Mouse (Mus musculus) intestine, postnatal 0 days (tissue): ENCODE measurements around the gene Ttc37. TPM values are rescaled to one million over a fixed set of nuclear protein-coding genes. Genes with fewer than 3 reads are reported as not detected.

Source experiments
- ATAC-seq: fragments of 200-750 bp; cut with Nextera tagmentation; 2 replicates; pipeline ENCODE4 v1.8.0; 2017; ENCODE audit warnings: mild to moderate bottlenecking, moderate TSS enrichment, moderate library complexity
- H3K27ac ChIP-seq: fragments of 300-500 bp; sonication (generic); 2 replicates; pipeline ENCODE4 v1.5.1; 2014; ENCODE audit warnings: mild to moderate bottlenecking, low read depth, low read length, moderate library complexity
- H3K27me3 ChIP-seq: fragments of 300-500 bp; sonication (generic); replicated peaks from 2 replicates; pipeline ENCODE4 v1.6.1; 2014; ENCODE audit warnings: low read length, mixed read lengths; ENCODE audit not compliant: control insufficient read depth, insufficient read depth
- H3K36me3 ChIP-seq: fragments of 300-500 bp; sonication (generic); 2 replicates; pipeline ENCODE4 v1.6.1; 2014; ENCODE audit warnings: mild to moderate bottlenecking, moderate library complexity; ENCODE audit not compliant: control insufficient read depth, insufficient read depth
- H3K4me1 ChIP-seq: fragments of 300-500 bp; sonication (generic); replicated peaks from 2 replicates; pipeline ENCODE4 v1.6.1; 2014; ENCODE audit warnings: antibody characterized with exemption, low read length, mixed read lengths; ENCODE audit not compliant: control insufficient read depth, insufficient read depth
- H3K4me2 ChIP-seq: fragments of 300-500 bp; sonication (generic); replicated peaks from 2 replicates; pipeline ENCODE4 v1.6.1; 2014; ENCODE audit warnings: low read depth, mild to moderate bottlenecking, moderate library complexity
- H3K4me3 ChIP-seq: fragments of 300-500 bp; sonication (generic); 2 replicates; pipeline ENCODE4 v1.5.1; 2014; ENCODE audit warnings: low read depth, low read length
- H3K9ac ChIP-seq: fragments of 300-500 bp; sonication (generic); 2 replicates; pipeline ENCODE4 v1.6.1; 2014; ENCODE audit warnings: mild to moderate bottlenecking, low read depth, low read length
- H3K9me3 ChIP-seq: fragments of 300-500 bp; sonication (generic); 2 replicates; pipeline ENCODE4 v1.6.1; 2016; ENCODE audit warnings: mixed run types; ENCODE audit not compliant: control insufficient read depth
- CTCF ChIP-seq: sonication (generic); IDR thresholded peaks from 2 replicates; pipeline ENCODE4 v1.5.1; 2016; ENCODE audit warnings: low read depth, mild to moderate bottlenecking, control low read depth, antibody characterized with exemption, moderate library complexity
- WGBS: fragments of 180-500 bp; shearing (Covaris S2); extraction: QIAGEN DNeasy Blood & Tissue Kit; methylation state at CpG from one replicate; pipeline ENCODE4 v1.1.7; 2014; 5-methylcytosine and 5-hydroxymethylcytosine counted together
- polyA plus RNA-seq: library from polyadenylated mRNA; unstranded; fragments of >200 nt; fragmentation: Nextera tagmentation; extraction: Ambion mirVana; gene quantifications from 2 replicates; pipeline ENCODE4 v1.2.1, GENCODE M21; 2015

Gene Ttc37
- polyA plus RNA-seq, 1 experiment from 2014 or later, result 4.0 TPM

DNA sequence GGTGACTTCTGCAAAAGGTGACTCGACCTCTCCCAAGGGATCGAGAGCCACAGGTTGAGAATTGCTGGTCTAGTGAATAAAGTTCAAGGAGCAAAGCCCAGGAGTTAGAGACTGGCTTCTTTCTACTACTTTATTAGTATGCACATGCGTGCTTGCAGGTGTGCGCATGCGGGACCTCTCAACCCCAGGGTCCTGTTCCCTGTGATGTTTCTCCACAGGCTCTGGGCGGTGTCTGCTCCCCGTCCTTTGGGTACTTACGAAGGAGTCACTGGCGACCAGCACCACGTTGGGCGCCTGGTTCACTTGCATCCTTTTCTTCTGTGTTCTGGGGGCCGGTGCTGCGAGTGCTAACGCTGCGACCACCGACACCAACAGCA lies 430 bp upstream of the Ttc37 start:
- 3% methylated on average over 16 of the region's 16 CpGs for WGBS
- Histone ChIP-seq H3K4me3 (peak overlapping the region; percentile 75), H3K27ac (peak overlapping the region; percentile 41; the same call in 1 of the 2 replicates), H3K9me3 (no peaks in the 10 kb centered on the region), H3K4me1 (no peaks in the 10 kb centered on the region), H3K36me3 (no peaks in the 10 kb centered on the region), H3K9ac (peak overlapping the region; percentile 40; the same call in 1 of the 2 replicates), H3K27me3 (no peaks in the 10 kb centered on the region), H3K4me2 (peak overlapping the region; percentile 71)
- peak; percentile 78 for ATAC-seq
- no peak for TF ChIP-seq CTCF

DNA sequence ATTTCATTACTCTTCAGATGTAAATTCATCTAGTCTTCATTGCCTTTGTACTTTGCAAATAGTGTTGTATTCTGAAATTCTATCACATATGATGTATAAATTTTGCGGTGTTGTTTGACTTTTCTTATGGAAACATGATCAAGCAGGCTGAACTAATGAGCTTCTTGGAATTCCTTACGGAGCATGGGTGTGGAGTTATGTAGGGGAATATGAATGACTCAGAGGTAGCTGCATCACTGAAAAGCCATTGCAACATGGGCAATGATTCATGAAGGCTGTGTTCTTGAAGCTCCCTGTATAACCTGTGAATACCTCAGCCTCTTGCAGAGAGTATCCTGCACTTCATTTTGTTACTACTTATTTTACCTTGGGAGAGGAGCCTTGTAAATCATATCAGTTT lies 3.5 kb downstream of the Ttc37 start:
- H3K27ac ChIP-seq, result no peak overlapping the region
- no peak overlapping the region for H3K4me2 ChIP-seq
- ATAC-seq, result no peak
- no peak overlapping the region for H3K9ac ChIP-seq
- H3K36me3 ChIP-seq, result 0 out of 2 replicates have a peak, but pooled peaks cover 6% of the 10 kb centered on the region
- no peaks in the 10 kb centered on the region for H3K4me1 ChIP-seq
- no peak overlapping the region for H3K4me3 ChIP-seq
- WGBS, result 85% methylated on average over 2 of the region's 2 CpGs
- TF ChIP-seq CTCF, result no peak
- no peaks in the 10 kb centered on the region for H3K27me3 ChIP-seq
- no peaks in the 10 kb centered on the region for H3K9me3 ChIP-seq

DNA sequence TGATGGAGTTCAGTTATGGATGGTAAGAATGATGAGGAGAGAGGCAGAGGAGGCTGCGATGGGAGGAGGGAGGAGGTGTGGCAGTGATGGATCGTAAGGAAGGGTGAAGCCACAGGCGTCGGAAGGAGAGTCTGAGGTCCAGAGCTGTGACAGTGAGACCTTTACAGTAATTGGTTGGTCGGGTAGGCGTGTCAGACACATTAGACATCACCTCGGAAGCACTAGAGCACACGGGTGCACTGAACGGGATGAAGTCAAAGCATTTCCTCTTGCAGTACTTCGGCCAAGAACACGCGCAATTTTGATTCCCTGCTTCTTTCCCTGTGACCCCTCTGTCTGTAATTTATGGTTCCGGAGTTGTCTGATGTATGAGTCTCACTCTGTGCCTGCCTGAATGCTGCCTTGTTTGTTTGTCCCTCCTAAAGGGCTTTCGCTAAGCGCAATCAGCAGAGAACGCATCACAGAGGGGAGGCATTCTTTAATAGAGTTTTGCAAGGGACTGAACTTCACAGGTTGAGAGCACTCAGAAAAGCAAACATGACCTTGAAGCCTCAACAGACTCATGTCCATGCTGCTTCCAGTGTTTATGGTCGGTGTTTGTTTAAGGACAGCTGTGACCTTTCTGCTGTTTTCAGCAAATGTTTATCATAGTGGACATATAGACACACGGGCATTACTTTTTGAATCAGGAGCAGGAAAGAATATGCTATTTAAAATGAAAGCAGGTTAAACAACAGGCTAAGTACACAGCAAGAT lies 10.7 kb downstream of the Ttc37 start:
- ATAC-seq, result no peak
- TF ChIP-seq CTCF, result no peak
- H3K36me3 ChIP-seq, result peaks cover 37% of the 10 kb centered on the region
- H3K9ac ChIP-seq, result no peak overlapping the region
- H3K4me1 ChIP-seq, result no peaks in the 10 kb centered on the region
- no peak overlapping the region for H3K4me2 ChIP-seq
- H3K27me3 ChIP-seq, result no peaks in the 10 kb centered on the region
- WGBS, result 80% methylated on average over 18 of the region's 18 CpGs
- no peaks in the 10 kb centered on the region for H3K9me3 ChIP-seq
- no peak overlapping the region for H3K27ac ChIP-seq
- H3K4me3 ChIP-seq, result no peak overlapping the region

DNA sequence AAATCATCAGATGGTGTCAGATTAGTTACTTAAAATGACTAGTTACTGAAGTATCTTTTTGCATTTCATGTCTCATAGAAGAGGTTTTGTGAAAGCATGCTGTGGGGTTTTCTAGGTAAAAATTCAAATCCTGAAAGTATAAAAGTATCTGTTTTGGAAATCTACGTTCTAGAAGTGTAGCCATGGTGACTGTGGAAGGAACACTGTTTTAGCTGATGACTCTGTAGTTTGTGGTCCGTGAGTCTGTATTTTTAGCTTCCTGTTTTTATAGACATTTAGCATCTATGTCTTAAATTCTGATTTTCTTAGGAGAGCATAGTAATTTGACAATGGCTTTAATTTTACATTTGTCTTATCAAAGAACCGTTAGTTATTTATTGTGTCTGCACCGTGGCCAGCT lies 30.3 kb downstream of the Ttc37 start:
- Histone ChIP-seq H3K4me2 (no peak overlapping the region), H3K4me3 (no peak overlapping the region), H3K36me3 (peaks cover 66% of the 10 kb centered on the region), H3K27me3 (no peaks in the 10 kb centered on the region), H3K9ac (no peak overlapping the region), H3K4me1 (no peaks in the 10 kb centered on the region), H3K27ac (no peak overlapping the region), H3K9me3 (no peaks in the 10 kb centered on the region)
- ATAC-seq, result no peak
- no peak for TF ChIP-seq CTCF
- 91% methylated on average over 4 of the region's 4 CpGs for WGBS

DNA sequence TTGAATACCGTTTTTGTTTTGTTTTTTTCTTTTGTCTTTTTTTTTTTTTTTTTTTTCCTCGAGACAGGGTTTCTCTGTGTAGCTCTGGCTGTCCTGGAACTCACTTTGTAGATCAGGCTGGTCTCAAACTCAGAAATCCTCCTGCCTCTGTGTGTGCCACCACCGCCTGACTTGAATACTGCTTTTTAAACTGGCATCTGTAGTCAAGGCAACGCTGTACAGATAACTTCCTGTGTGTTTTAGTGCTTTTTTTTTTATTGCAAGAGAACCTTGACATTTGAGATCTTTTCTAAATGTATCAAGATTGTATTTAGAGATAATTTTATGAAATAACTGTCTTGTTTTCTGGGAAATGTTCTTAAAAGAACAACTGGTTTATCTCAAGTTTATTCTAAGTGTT lies 33.9 kb downstream of the Ttc37 start:
- no peak for TF ChIP-seq CTCF
- no peak overlapping the region for H3K9ac ChIP-seq
- no peaks in the 10 kb centered on the region for H3K4me1 ChIP-seq
- H3K4me2 ChIP-seq, result no peak overlapping the region
- H3K36me3 ChIP-seq, result peaks cover 63% of the 10 kb centered on the region
- no peak for ATAC-seq
- no peaks in the 10 kb centered on the region for H3K9me3 ChIP-seq
- H3K27me3 ChIP-seq, result no peaks in the 10 kb centered on the region
- no peak overlapping the region for H3K4me3 ChIP-seq
- WGBS, result 87% methylated on average over 4 of the region's 4 CpGs
- no peak overlapping the region for H3K27ac ChIP-seq

DNA sequence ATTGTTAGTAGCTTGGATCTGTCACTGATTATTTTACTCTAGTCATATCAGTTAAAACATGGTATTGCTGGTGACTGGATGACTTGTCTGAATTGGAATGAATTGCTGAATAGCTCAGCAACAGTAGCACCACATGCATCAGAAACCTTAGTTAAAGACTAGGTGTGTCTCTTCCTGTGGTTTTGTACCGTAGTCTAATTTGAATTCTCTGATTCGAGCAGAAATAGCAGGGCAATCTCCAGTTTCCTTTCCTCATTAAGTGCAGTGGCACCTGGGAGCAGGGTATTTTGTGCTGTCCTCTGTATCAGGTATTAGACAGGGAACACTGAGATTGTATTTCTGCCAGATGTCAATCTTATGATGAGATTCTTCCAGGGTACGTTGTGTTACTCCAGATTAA lies 40.3 kb downstream of the Ttc37 start:
- no peaks in the 10 kb centered on the region for H3K9me3 ChIP-seq
- no peak for ATAC-seq
- peaks cover 34% of the 10 kb centered on the region for H3K36me3 ChIP-seq
- H3K9ac ChIP-seq, result no peak overlapping the region
- no peaks in the 10 kb centered on the region for H3K27me3 ChIP-seq
- H3K4me1 ChIP-seq, result no peaks in the 10 kb centered on the region
- H3K4me2 ChIP-seq, result no peak overlapping the region
- H3K27ac ChIP-seq, result no peak overlapping the region
- no peak for TF ChIP-seq CTCF
- H3K4me3 ChIP-seq, result no peak overlapping the region
- 84% methylated on average over 3 of the region's 3 CpGs for WGBS
